Mouse (Mus musculus) E14TG2a.4 (cell line): ENCODE results near the gene Nmb.

Experiments used
- CTCF ChIP-seq: conservative IDR thresholded peaks from 2 replicates; pipeline ENCODE4 v1.5.1; 2014; ENCODE audit warnings: low read length
- POU5F1 ChIP-seq: IDR thresholded peaks from 2 replicates; pipeline ENCODE4 v1.6.1; 2014; ENCODE audit warnings: low read length, borderline replicate concordance

DNA sequence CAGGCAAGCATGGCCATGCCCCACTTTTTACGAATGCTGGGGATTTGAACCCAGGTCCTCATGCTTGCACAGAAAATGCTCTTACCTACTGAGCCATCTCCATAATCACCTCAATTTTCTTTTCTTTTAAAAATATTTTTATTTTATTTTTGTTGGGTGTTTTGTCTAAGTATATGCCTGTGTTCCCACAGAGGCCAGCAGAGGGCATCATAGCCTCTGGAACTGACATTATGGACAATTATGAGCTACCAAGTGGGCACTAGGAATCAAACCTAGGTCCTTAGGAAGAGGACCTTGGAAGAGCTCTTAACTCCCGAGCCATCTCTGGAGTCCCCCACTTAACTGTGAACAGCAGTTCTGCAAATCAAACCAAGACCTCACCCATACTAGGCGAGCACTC is 51.7 kb downstream of the Nmb start:
- TF ChIP-seq CTCF (peak; percentile 66), POU5F1 (no peak)
